Mouse (Mus musculus): Measurements from ENCODE around the gene Traf1. TPM values are rescaled to one million over a fixed set of nuclear protein-coding genes. Genes with fewer than 3 reads are reported as not detected.

The Traf1 gene
- total RNA-seq, 1 experiment from 2014 or later: 4.2 TPM

GRCm38 (mm10) chr2:34966243-34966934 lies 4.8 kb upstream of the Traf1 start:
- no peak for DNase-seq

- DNase-seq: no peak
Measured at GRCm38 (mm10) chr2:34965806-34966205, 4.2 kb upstream of the Traf1 start.

DNA sequence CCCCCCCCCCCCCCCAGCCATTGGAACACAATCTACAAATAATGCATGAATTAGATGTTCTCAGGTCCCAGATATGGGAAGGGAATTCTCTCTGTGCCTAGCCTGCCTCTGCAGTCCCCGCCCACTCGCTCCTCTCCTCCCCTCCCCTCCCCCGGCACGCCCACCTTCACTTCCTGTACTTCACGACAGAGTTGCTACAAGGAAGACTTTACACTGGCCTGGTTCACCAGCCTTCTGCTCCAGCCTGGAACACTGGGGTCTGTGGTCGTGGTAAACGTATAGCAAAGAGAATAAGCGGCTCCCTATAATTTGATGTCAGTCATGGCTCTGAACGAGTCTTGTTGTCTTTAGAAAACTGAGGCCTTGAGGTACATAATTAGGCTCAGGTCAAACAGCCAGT lies 3.7 kb upstream of the Traf1 start:
- DNase-seq: peak; percentile 62

DNA sequence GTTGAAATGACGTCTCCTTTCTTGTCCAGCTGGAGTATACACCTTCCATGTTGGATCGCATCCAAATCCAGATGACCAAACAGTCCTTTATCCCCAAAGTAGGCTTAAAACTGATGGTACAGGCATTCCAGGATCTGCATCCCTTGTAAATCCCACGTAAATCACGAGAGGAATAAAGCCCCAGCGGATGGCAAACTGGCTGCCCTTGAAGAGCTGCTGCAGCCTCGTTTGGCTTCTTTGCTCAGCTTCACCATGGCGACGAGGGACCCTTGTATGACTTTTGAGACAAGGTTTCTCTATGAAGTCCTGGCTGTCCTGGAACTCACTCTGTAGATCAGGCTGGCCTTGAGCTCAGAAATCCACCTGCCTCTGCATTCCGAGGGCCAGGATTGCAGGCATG lies 3.1 kb upstream of the Traf1 start:
- DNase-seq: no peak

DNA sequence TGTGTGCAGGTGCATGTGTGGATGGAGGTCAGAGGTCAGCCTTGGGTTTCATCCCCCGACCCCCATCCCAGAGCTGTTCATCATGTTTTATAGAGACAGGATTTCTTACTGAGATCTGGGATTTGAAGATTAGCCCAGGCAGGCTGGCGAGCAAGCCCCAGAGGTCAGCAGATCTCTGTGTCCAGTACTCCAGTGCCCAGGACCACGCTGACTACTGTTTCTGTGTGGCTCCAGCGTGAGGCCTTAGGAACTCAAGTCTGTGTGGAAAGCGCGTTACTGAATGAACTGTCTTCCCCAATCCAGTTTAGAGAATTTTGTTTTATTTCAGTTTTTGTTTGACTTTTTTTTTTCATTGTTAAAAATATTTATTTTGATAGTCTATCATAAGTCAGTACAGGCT lies 2.7 kb upstream of the Traf1 start:
- DNase-seq: no peak

DNA sequence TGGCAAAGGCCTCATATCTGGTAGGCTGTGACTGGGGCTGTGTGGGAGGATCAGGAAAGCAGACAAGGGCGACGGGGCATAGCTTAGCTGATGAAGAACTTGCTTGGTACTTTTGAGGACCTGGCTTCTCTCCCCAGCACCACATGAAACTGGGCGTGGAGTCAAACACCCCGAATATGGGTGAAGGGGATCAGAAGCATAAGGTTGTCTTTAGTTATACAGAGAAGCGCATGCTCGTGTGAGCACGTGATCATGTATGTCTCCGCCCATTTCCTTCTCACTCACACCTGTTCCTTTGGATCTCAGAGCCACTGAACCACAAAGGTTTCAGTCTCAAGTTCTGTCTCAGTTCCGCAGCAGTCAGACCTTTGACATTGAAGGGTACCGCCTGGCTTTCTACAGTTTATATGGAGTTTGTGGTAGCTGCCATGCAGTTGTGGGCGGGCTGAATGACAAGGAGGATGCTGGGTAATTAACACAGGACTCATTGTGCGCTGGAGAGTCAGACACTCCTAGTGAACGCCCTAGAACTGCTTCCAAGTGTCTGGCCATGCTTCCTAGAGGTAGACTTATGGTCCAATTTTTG lies 1.9 kb upstream of the Traf1 start:
- DNase-seq: peak; percentile 17

DNA sequence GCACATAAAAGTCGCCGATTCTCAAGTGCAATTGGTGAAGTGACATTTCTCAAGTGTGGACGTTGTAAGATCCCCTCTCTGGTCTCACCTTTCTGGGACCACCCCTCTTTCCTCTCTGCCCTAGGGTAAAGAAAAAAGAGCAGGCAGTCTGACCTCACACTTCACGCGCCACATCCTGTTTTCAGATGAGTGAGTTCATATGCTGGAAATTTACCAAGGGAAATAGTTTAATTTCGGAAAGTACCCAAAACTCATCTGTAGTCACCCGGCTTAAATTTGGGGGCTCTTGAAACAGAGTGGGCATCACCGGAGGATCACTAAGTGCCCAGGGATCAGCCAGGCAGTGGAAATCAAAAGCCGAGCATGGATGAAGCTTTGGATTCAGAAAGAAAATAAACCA lies 1.3 kb upstream of the Traf1 start:
- DNase-seq: no peak

- no peak for DNase-seq
Measured at GRCm38 (mm10) chr2:34962211-34962610, 639 bp upstream of the Traf1 start.

DNA sequence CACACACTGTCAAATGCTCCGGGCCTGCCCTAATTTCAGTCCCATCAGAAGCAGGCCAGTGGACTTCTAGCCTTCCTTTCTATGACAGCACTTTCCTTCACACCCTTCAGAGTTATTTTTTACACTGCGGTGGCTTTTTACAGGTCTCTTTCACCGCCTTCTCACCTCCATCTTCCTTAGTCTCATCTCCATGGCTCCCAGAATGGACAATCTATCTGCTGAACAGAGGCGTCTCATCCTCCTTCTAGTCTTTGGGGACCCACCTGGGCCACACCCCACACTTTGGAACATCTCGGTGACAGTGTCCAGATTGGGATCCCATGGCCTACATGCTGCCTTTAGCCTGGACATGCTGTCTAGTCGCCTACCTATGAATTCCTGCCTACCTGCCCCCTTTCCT lies 606 bp downstream of the Traf1 start:
- DNase-seq: no peak

DNA sequence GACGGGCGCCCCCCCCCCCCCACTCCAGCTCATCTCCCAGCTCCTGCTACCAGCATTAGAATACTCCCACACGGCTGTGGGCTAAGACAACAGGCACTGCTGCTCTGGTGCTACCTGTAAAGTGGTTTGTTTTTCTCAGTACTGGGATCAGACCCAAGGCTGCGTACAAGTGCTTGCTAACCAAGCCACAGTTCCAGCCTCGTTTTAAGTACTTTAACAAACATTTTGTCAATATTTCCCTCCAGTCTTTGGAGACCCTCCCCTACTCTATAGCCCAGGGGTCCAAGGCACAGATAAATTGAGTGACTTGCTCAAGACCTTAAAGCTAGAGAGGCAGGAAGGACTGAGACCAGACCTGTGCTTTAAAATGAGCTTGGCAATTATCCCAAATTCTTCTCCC lies 1.1 kb downstream of the Traf1 start:
- DNase-seq: no peak

DNA sequence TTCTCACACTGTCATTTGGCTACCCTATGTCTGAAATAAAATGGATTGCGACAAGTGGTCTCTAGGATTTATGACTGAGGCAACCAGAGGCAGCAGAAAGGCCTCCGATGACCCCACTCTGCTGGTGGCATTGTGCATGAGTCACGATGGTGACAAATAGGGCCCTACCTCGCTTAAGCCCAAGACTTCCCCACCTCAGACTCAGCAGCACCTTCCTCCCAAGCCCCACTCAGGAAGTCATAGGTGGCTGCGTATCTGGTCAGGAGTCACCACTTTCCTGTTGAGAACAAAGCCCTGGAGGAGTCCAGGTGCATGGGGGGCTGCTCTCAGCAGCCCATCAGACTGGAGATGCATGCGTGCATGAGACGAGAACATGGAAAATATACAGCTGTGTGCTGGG lies 3.0 kb downstream of the Traf1 start:
- DNase-seq: no peak

DNA sequence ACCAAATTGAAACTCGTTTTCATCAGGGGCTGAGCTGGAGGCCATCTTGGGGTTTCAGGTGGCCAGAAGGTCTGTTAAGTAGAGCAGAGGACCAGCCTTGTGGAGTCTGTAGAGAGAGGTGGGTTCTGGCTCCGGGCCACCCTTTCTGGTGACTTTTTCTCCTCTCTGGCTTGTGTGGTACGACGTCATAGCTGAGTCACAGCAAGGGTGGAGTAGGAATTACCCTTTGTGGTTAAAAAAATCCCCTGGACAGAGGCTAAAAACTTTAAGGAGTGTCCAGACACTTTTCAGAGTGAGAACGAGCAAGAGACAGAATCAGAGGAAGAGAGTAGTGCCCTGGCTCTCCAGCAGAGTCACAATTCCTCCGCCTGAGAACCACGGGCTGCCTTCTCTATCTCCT lies 3.5 kb downstream of the Traf1 start:
- DNase-seq: no peak

DNA sequence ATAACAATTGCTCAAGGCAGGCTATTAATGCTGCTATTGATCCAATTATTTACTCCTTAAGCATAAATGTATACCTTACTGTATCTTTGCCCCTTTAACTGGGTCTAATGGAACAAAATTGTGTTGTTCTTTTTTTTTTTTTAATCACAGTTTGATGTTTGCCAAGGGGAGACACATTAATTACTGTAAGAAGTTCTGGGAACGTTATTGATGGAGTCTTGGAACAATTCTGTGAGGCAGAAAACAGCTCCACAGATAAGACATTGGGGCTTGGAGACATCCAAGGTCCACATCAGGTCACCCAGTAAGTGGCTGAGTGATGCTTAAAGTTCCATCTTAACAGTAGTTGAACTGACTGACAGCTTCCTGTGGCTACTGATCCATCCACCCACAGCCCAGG lies 4.2 kb downstream of the Traf1 start:
- no peak for DNase-seq

DNA sequence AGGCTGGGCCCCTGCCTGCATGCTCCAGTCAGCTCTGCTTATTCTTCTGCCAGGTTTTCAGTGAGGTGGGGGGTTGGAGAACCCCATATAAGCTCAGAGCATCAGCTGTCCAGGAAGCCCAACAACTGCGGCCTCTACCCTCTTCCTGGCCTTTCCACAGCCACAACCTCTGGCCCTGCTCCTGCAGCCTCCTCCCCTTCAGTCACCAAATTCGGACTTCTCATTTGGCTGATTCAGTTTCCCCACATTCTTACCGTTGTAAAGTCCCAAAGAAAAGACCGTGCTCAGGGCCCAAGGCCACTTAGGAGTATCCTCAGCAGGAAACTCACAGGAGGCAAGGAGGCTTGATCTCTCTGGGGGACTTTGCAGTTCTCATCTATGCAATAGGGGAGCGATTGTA lies 4.6 kb downstream of the Traf1 start:
- DNase-seq: no peak

GRCm38 (mm10) chr2:34954344-34954743 lies 7.2 kb downstream of the Traf1 start:
- DNase-seq: no peak

DNA sequence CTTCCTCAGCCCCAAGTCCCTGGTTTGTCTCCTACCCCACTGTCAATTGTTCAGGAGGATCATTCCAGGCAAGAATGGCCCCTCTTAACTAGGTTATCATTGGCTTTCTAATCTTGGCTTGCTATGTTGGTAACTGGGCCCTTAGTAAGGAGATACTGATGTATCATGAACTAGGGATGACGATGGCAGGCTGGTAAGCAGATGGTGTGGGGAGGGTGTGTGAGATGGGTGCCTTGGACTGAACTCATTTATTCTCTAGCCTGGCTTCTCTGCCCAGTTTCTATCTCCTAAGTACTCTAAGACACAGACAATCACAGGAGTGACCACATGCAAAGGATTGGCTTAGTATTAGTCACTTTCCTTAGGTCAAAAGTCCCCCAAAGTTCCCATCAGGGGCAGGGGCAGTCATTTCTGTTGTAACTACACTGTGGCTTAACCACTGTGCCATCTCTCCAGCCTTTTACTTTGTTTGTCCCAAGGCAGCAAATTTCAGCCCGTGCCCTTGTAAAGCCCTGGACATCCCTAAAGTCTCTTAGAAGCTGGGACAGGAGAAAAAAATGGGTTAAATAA lies 7.9 kb downstream of the Traf1 start:
- no peak for DNase-seq

GRCm38 (mm10) chr2:34953018-34953417 lies 8.6 kb downstream of the Traf1 start:
- no peak for DNase-seq

- no peak for DNase-seq
Measured at GRCm38 (mm10) chr2:34951469-34951868, 10.1 kb downstream of the Traf1 start.

- DNase-seq: no peak
Measured at GRCm38 (mm10) chr2:34948622-34949021, 12.9 kb downstream of the Traf1 start.

DNA sequence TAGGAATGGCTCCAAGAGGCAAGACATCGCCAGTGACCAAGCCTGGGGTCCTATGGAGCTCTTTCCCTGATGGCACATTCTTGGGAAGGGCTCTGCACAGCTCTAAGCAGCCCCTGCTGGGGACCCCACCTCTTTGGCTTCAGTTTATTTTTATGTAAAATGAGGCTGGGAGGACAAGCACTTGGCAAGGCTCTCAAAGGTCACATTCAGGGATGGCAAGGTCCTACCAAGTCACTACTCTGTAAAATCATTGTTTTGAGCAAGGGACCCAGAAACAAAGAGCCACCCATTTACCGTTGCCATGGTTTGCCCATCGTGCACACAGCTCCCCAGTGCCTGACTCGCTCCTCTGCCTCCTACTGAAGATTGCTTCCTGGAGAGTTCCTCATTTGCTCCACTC lies 15.5 kb downstream of the Traf1 start:
- no peak for DNase-seq

- DNase-seq: no peak
Measured at GRCm38 (mm10) chr2:34945580-34945979, 16.0 kb downstream of the Traf1 start.

- peak; percentile 80 for DNase-seq
Measured at GRCm38 (mm10) chr2:34944761-34945160, 16.8 kb downstream of the Traf1 start.

- DNase-seq: no peak
Measured at GRCm38 (mm10) chr2:34943556-34944120, 17.9 kb downstream of the Traf1 start.
